Mouse (Mus musculus): ENCODE data around the gene Ccdc85c. TPM values are rescaled to one million over a fixed set of nuclear protein-coding genes. Genes with fewer than 3 reads are reported as not detected.

The Ccdc85c gene
- 0.04 and 0.05 TPM in 2 replicates for total RNA-seq (2015)
- total RNA-seq (2017): 0.11 and 0.37 TPM in 2 replicates

GRCm38 (mm10) chr12:108274661-108275507, at the start of gene Ccdc85c:
Gene Ccdc85c, minus strand, starts transcription at chr12:108275425.
- no peak for ATAC-seq (ENCODE audit: poor library complexity, severe bottlenecking)

DNA sequence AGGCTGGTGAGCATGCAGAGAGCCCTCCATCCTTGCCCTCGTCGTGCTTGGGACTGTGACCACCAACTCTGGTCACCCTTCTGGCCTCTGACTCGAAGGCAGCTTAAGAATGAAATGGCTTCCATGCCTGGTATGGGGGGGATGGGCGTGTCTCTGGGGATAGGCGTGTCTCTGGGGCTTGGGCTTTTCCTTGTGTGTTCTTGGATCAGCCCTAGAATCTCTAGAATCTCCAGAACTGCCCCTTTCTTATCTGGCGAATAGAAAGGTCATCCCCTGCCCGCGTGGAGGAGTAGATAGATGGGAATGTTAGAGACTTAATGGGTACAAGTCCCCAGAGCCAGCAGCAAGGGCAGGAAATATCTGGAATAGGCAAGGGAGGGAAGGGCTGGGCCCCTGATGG, 44.9 kb upstream of the Ccdc85c start:
- no peak for ATAC-seq (ENCODE audit: poor library complexity, severe bottlenecking)

DNA sequence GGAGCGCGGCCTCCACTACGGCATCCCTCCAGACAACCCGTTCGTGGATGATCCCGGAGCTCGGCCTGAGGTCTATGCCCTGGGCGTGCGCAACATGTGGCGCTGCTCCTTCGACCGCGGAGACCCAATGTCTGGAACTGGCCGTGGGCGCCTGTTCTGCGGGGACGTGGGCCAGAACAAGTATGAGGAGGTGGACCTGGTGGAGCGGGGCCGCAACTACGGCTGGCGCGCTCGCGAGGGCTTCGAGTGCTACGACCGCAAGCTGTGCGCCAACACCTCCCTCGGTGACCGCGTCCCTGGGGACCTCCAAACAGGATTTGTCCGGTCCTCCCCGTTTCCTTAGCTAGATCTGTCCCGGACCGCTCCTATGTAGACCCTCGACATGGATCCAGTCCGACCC, 43.3 kb upstream of the Ccdc85c start:
- no peak for ATAC-seq (ENCODE audit: poor library complexity, severe bottlenecking)

- no peak for ATAC-seq (ENCODE audit: poor library complexity, severe bottlenecking)
These were observed 42.7 kb upstream of the Ccdc85c start for GRCm38 (mm10) chr12:108317826-108318430.

GRCm38 (mm10) chr12:108317201-108317738, 42.0 kb upstream of the Ccdc85c start:
- no peak for ATAC-seq (ENCODE audit: poor library complexity, severe bottlenecking)

GRCm38 (mm10) chr12:108316655-108317054, 41.4 kb upstream of the Ccdc85c start:
- no peak for ATAC-seq (ENCODE audit: poor library complexity, severe bottlenecking)

- ATAC-seq (ENCODE audit: poor library complexity, severe bottlenecking): no peak
These were observed 40.6 kb upstream of the Ccdc85c start for GRCm38 (mm10) chr12:108315818-108316217.

GRCm38 (mm10) chr12:108313244-108313772, 38.1 kb upstream of the Ccdc85c start:
- no peak for ATAC-seq (ENCODE audit: poor library complexity, severe bottlenecking)

- no peak for ATAC-seq (ENCODE audit: poor library complexity, severe bottlenecking)
These were observed 37.2 kb upstream of the Ccdc85c start for GRCm38 (mm10) chr12:108312432-108312851.

DNA sequence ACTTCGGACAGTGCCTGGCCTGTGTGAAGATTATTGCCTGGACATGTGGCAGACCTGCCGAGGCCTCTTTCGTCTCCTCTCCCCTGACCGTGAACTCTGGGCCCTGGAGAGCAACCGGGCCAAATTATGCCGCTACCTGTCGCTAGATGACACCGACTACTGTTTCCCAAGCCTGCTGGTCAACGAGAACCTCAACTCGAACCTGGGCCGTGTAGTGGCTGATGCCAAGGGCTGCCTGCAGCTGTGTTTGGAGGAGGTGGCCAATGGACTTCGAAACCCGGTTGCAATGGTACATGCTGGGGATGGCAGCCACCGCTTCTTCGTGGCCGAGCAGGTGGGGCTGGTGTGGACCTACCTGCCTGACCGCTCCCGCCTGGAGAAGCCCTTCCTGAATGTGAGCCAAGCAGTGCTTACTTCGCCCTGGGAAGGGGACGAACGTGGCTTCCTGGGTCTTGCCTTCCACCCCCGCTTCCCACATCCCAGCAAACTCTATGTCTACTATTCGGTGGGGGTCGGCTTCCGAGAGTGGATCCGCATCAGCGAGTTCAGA, 36.6 kb upstream of the Ccdc85c start:
- no peak for ATAC-seq (ENCODE audit: poor library complexity, severe bottlenecking)

- ATAC-seq (ENCODE audit: poor library complexity, severe bottlenecking): no peak
These were observed 35.3 kb upstream of the Ccdc85c start for GRCm38 (mm10) chr12:108310456-108311027.

DNA sequence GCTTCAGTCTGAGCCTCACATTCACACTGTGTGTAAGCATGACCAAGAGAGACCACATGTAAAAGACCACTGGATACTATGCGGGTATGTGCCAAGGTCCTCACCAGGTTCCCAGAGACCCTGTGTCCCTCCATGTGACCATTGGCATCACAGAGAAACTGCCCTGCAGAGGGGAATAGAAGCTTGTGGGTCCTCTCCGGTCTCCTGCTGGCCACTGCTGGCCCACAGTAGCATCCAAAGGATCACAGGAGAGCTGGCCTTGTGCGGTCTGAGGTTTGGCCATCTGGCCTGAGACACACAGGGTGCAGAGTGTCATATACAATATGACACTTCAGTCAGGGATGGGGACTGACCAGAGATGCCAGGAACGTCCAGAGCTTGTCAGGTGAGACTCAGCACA, 34.8 kb upstream of the Ccdc85c start:
- no peak for ATAC-seq (ENCODE audit: poor library complexity, severe bottlenecking)

- 0 out of 2 replicates have a peak, but pooled peaks have one; percentile 45 for ATAC-seq (ENCODE audit: poor library complexity, severe bottlenecking)
These were observed 34.0 kb upstream of the Ccdc85c start for GRCm38 (mm10) chr12:108309116-108309794.

DNA sequence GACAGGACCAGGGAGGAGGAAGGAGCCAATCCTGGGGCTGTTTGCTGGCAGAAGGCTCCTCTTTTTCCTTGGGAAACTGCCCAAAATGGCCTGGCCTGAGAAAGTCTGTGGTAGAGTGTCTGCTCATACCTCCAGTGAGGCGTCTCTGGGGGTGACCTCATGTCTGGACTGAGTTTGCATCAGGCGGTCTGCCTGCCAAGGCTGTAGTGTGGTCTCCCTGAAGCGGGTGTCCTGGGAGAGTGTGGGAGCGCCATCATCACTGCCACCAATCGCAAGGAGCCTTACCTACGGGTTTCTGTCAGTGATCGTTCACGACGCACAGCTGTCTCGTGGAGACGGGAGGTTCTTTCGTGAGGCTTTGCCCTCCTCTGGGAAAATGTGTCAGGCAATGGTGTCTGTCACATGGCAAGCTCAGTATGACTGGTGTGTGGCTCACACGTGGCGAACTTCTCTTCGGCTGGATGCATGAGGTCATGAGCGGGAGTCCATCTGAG, 33.2 kb upstream of the Ccdc85c start:
- ATAC-seq (ENCODE audit: poor library complexity, severe bottlenecking): no peak

DNA sequence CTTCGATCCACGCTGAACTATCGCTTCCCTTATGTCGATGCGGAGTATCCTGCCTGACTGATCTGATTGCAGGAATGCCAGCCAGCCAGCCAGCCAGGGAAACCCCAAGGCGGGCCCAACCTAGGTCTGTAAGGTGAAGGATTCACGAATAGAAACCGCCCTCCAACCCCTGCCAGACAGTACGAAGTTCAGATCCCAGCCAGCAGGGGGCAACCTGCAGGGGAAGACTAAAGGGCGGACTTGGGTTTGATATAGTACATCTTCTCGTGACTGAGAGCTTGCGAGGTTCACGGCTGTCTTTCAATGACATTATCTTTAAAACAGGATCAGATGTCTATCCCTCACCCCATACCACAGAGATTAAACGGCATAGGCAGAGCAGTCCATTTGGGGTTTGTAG, 32.3 kb upstream of the Ccdc85c start:
- ATAC-seq (ENCODE audit: poor library complexity, severe bottlenecking): peak; percentile 47; the same call in 1 of the 2 replicates

DNA sequence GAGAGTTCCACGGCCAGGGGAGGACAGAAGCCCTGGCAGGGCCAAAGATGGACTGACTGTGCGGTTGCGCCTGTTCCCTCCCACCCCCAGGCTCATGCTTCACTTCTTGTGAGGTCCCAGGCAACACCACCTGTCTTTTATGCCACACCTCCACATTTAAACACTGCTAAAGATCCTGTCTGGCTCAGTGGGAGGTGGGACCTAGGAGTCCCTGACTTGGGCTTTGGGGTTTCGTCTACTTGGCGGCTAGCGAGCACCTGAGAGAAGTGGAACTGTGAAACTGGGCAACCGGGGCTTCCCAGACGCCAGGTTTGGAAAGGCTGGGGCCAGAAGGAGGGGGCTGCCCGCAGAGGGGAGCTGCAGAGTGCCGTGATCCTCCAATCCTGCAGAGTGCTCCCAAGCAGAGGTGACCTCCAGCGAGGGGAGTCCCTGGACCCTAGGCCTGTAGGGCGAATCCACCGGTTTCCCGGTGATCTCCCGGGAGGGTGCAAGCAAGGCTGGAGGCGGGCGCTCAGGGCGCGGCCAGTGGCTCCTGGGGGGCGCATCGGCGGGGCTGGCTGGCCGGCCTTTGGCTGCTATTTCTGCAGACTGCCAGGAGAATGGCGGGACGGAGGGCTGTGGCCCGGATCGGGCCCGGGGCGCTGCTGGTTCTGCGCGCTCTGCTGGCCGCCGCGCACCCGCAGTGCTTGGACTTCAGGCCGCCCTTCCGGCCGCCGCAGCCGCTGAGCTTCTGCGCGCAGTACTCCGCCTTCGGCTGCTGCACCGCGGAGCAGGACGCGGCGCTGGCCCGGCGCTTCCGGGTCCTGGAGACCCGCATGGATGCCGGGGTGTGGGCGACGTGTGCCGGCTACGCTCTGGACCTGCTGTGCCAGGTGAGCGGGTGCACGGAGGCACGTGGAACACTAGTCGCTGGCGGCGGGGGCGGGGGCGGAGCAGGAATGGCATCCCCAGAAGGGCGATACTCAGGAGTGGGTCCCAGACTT, 30.9 kb upstream of the Ccdc85c start, which contains the start of gene Hhipl1:
Gene Hhipl1 (plus strand): TSS at position 459 of the 983 bp plus-strand sequence.
- ATAC-seq (ENCODE audit: poor library complexity, severe bottlenecking): no peak

DNA sequence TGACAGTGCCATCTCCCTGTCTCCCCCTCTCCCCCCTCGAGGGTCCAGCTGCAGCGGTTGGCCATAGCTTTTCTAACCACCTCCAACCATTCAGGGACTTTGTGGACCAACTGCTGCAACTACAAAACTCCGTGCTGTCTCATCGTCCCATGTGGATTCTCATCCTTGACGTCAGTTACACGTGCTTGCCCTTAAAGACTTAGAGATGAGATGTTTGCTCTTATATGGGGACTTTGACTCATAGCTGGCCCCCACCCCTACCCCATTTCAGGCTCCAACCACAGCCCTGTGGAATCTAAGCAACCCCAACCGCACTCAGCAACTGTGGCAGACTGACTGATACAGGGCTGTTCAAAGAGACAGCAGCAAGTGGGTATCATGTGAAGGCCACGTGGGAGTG, 29.9 kb upstream of the Ccdc85c start:
- no peak for ATAC-seq (ENCODE audit: poor library complexity, severe bottlenecking)

GRCm38 (mm10) chr12:108303778-108304365, 28.6 kb upstream of the Ccdc85c start:
- ATAC-seq (ENCODE audit: poor library complexity, severe bottlenecking): no peak
